Mouse (Mus musculus) forebrain, embryonic 13.5 days (tissue): ENCODE data around the gene Olfr539. TPM values are rescaled to one million over a fixed set of nuclear protein-coding genes. Genes with fewer than 3 reads are reported as not detected.
"Not testable (repeated sequence)": the region's sequence is repeated elsewhere in the genome, so short reads cannot be mapped to it uniquely, and the experiment has no call there.

Experiments used
- ATAC-seq: fragments of 200-750 bp; cut with Nextera tagmentation; 2 replicates; pipeline ENCODE4 v1.8.0; 2017
- H3K27ac ChIP-seq: fragments of 300-500 bp; sonication (generic); 2 replicates; pipeline ENCODE4 v1.5.1; 2015; ENCODE audit warnings: inconsistent platforms, mild to moderate bottlenecking, moderate library complexity
- H3K27me3 ChIP-seq: fragments of 300-500 bp; sonication (generic); 2 replicates; pipeline ENCODE4 v1.6.1; 2015; ENCODE audit warnings: mild to moderate bottlenecking, inconsistent platforms
- H3K36me3 ChIP-seq: fragments of 300-500 bp; sonication (generic); 2 replicates; pipeline ENCODE4 v1.6.1; 2015; ENCODE audit warnings: mild to moderate bottlenecking, inconsistent platforms; ENCODE audit not compliant: poor library complexity, severe bottlenecking
- H3K4me1 ChIP-seq: fragments of 300-500 bp; sonication (generic); 2 replicates; pipeline ENCODE4 v1.6.1; 2015; ENCODE audit warnings: inconsistent platforms
- H3K4me2 ChIP-seq: fragments of 300-500 bp; sonication (generic); 2 replicates; pipeline ENCODE4 v1.6.1; 2015; ENCODE audit warnings: inconsistent platforms, mild to moderate bottlenecking, moderate library complexity
- H3K4me3 ChIP-seq: fragments of 300-500 bp; sonication (generic); 2 replicates; pipeline ENCODE4 v1.5.1; 2015; ENCODE audit warnings: mild to moderate bottlenecking, inconsistent platforms
- H3K9ac ChIP-seq: fragments of 300-500 bp; sonication (generic); 2 replicates; pipeline ENCODE4 v1.6.1; 2015; ENCODE audit warnings: mild to moderate bottlenecking, inconsistent platforms
- H3K9me3 ChIP-seq: fragments of 300-500 bp; sonication (generic); replicated peaks from 2 replicates; pipeline ENCODE4 v1.6.1; 2016; ENCODE audit warnings: inconsistent platforms
- WGBS: fragments of 180-500 bp; shearing (Covaris S2); methylation state at CpG from one replicate; pipeline ENCODE4 v1.1.7; 2015; 5-methylcytosine and 5-hydroxymethylcytosine counted together
- polyA plus RNA-seq: library from polyadenylated mRNA; unstranded; fragments of >200 nt; fragmentation: Nextera tagmentation; extraction: Ambion mirVana; gene quantifications from 2 replicates; pipeline ENCODE4 v1.2.1, GENCODE M21; 2015

Olfr539 gene
- 0.01 TPM in 1 of 2 replicates, not detected in the other for polyA plus RNA-seq

DNA sequence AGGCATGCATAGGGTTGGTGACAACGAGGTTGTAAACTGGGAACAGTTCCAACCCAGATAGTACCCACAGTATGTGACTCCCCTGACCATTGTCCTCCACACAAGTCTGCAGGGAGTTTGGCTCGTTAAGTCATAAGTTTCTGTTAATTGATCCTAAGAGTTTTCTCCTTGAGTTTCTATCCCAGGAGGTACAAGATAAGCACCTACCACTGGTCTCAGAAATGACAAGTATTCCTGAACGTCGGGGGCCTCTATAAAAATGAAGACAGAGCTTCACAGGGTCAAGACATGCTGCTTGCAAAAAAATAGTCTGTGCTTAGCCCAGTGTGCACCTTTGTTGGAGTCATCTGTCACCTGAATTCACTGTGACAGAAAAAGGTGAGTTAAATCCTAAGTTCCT lies at the start of gene Olfr539:
TSS of gene Olfr539 (plus strand) at position 301 of the 400 bp plus-strand sequence.
- 66% methylated on average over 4 of the region's 4 CpGs for WGBS
- Histone ChIP-seq H3K9ac (no peak within 1 kb of the TSS), H3K36me3 (no peaks in the 10 kb centered on the region), H3K4me1 (no peaks in the 10 kb centered on the region), H3K4me2 (no peak within 1 kb of the TSS), H3K4me3 (no peak within 1 kb of the TSS), H3K27ac (no peak within 1 kb of the TSS), H3K9me3 (no peaks in the 10 kb centered on the region), H3K27me3 (no peaks in the 10 kb centered on the region)
- ATAC-seq, result no peak

DNA sequence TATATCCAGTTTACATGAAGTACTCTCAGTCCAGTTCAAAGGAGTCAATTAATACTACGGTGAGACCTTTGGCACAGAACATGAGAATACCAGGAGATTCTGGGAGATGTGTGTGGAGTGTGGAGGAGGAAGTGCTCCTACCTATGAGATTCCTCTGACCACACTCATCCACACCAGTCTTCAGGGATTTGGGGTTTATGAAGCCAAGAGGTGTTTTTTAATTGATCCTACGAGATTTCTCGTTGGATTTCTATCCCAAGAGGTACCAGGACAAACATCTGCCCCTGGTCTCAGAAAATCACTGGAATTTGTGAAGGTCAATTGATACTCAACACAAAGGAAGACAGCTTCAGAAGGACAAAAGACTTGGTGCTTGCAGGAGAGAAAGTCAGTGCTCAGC lies 31.1 kb upstream of the Olfr539 start, which contains the start of gene Olfr61:
TSS of gene Olfr61 (plus strand) at position 301 of the 400 bp plus-strand sequence.
- not testable (repeated sequence) for H3K27me3 ChIP-seq, H3K27ac ChIP-seq, ATAC-seq, H3K9me3 ChIP-seq, H3K36me3 ChIP-seq, H3K4me2 ChIP-seq, H3K9ac ChIP-seq, H3K4me1 ChIP-seq, H3K4me3 ChIP-seq
- 84% methylated on average over 3 of the region's 3 CpGs for WGBS

DNA sequence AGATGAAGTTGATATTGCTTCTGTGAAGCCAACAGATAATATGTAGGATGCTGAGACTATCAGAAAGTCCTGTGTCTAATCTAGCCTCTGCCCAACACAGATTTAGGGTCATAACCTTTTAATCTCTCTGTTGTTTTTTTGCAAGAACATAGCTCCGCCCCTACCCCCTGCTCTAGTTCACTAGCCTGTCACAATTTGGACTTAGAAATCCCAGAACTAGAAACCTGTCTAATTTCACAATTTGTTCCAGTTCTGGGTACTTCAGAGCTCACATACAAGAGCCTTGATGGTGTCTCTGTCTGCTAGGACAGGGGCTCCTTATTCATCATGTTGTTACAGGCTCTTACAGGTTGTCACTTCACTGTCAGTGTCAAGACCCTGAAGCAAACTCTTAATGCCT lies 29.2 kb upstream of the Olfr539 start:
- no peak for ATAC-seq
- Histone ChIP-seq H3K9me3 (no peaks in the 10 kb centered on the region), H3K9ac (no peak overlapping the region), H3K4me1 (no peaks in the 10 kb centered on the region), H3K36me3 (no peaks in the 10 kb centered on the region), H3K27me3 (no peaks in the 10 kb centered on the region), H3K4me3 (no peak overlapping the region), H3K4me2 (no peak overlapping the region), H3K27ac (no peak overlapping the region)
- 63% methylated on average over 1 of the region's 1 CpGs for WGBS

DNA sequence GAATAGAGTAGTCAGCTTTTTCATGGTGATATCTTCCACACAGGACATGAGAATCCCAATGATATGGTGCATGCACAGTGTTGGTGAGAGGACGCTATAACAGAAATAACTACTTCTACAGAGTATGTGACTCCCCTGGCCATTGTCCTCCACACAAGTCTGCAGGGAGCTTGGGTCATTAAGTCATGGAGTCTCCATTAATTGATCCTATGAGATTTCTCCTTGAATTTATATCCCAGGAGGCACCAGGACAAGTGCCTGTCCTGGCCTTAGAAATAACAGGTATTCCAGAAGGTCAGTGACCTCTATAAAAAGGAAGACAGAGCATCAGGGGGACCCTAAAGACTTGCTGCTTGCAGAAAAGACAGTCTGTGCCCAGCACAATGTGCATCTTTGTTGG lies 13.6 kb upstream of the Olfr539 start, which contains the start of gene Olfr53:
TSS of gene Olfr53 (plus strand) at position 301 of the 400 bp plus-strand sequence.
- H3K4me2 ChIP-seq, result no peak within 1 kb of the TSS
- no peak for ATAC-seq
- no peak within 1 kb of the TSS for H3K4me3 ChIP-seq
- no peaks in the 10 kb centered on the region for H3K4me1 ChIP-seq
- H3K27me3 ChIP-seq, result no peaks in the 10 kb centered on the region
- H3K27ac ChIP-seq, result no peak within 1 kb of the TSS
- H3K9me3 ChIP-seq, result no peaks in the 10 kb centered on the region
- H3K9ac ChIP-seq, result no peak within 1 kb of the TSS
- H3K36me3 ChIP-seq, result no peaks in the 10 kb centered on the region
- 83% methylated on average over 1 of the region's 1 CpGs for WGBS

DNA sequence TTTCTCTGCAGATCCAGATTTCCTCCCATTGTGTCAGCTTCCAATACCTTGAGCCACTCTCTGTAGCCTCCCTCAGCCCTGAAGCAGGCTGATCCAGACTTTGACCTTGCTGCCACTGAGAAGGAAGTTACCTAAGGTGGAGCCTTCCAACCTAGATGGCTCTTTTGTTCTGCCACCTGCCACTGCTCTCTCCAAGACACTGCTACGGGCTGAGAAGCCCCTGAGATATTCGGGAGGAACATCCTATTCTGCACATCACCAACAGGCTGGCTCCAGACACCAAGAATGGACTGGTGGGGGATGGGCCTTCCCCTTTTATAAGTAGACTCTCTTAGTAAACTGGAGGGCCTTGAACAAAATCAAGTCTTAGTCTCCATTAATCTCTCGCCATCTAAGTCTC lies 11.0 kb downstream of the Olfr539 start:
- H3K9ac ChIP-seq, H3K27ac ChIP-seq, H3K4me1 ChIP-seq, H3K9me3 ChIP-seq, H3K4me2 ChIP-seq, ATAC-seq, H3K36me3 ChIP-seq, H3K4me3 ChIP-seq, H3K27me3 ChIP-seq: not testable (repeated sequence)
- 84% methylated on average over 3 of the region's 3 CpGs for WGBS

DNA sequence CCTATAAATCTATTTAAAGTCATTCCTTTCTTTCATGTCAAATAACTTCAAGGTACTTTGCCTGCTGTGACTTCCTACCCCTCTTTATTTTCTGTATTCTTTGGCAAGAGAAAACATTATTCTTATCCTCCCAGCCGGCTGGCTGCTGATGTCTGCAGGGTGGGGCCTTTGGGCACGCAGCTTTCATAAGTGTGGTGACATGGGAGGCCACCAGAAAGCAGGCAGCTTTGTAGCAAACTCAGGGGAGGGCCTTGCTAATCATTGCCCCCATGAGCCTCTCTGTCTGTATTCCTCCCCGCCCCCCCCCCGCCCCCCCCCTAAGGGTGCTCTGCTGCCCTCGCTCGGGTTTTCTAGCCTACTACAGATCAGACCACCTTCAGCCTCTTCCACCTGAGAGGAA lies 16.1 kb downstream of the Olfr539 start:
- WGBS, result 2% methylated on average over 6 of the region's 6 CpGs
- ATAC-seq, result no peak
- Histone ChIP-seq H3K4me1 (no peaks in the 10 kb centered on the region), H3K27me3 (no peaks in the 10 kb centered on the region), H3K9ac (no peak overlapping the region), H3K9me3 (peaks cover 10% of the 10 kb centered on the region), H3K4me3 (no peak overlapping the region), H3K4me2 (peak overlapping the region; percentile 28), H3K36me3 (no peaks in the 10 kb centered on the region), H3K27ac (no peak overlapping the region)

DNA sequence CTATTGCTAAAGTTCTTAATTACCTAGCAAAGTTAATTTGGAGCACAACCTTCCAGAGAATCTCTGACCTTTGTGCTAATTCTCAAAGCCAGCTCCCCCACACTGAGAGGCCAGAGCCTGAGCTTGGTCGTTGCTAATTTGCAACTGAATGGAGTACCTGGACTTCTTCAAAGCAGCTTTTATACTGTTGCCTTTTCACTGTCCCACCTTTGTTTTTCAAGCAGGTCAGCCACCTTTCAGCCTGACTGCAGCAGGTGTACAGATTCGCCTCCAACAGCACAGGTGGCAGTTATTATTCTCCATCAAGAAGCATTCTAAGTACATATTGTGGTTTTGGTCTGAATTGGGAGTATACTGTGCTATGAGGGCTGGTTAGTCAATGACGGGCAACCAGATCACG lies 19.9 kb downstream of the Olfr539 start:
- H3K4me2 ChIP-seq, H3K36me3 ChIP-seq, H3K27me3 ChIP-seq, ATAC-seq, H3K27ac ChIP-seq, H3K4me3 ChIP-seq, H3K9ac ChIP-seq, H3K9me3 ChIP-seq, H3K4me1 ChIP-seq: not testable (repeated sequence)
- WGBS, result 65% methylated on average over 4 of the region's 4 CpGs

DNA sequence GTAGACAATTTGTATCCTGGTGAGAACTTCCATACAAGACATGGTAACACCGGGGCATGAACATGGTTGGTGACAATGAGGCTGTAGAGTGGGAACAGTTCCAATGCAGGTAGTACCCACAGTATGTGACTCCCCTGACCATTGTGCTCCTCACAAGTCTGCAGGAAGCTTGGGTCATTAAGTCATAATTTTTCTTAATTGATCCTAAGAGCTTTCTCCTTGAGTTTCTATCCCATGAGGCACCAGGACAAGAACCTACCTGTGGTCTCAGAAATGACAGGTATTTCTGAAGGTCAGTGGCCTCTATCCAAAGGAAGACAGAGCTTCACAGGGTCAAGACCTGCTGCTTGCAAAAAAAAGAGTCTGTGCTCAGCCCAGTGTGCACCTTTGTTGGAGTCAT lies 21.9 kb downstream of the Olfr539 start, which contains the start of gene Olfr45:
TSS of gene Olfr45 (plus strand) at position 301 of the 400 bp plus-strand sequence.
- H3K4me3 ChIP-seq, result no peak within 1 kb of the TSS
- no peak within 1 kb of the TSS for H3K9ac ChIP-seq
- WGBS, result 100% methylated on average over 1 of the region's 1 CpGs
- no peak within 1 kb of the TSS for H3K27ac ChIP-seq
- peaks cover 10% of the 10 kb centered on the region for H3K9me3 ChIP-seq
- no peaks in the 10 kb centered on the region for H3K27me3 ChIP-seq
- no peaks in the 10 kb centered on the region for H3K4me1 ChIP-seq
- no peak within 1 kb of the TSS for H3K4me2 ChIP-seq
- H3K36me3 ChIP-seq, result no peaks in the 10 kb centered on the region
- no peak for ATAC-seq

DNA sequence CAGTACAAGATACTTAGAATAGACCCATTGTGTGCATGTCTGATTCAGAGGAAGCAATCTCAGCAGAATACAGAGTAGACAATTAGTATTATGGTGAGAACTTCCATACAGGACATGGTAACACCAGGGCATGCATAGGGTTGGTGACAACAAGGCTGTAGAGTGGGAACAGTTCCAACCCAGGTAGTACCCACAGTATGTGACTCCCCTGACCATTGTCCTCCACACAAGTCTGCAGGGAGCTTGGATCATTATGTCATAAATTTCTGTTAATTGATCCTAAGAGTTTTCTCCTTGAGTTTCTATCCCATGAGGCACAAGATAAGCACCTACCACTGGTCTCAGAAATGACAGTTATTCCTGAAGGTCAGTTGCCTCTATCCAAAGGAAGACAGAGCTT lies 37.2 kb downstream of the Olfr539 start, which contains the start of gene Olfr541:
TSS of gene Olfr541 (plus strand) at position 301 of the 400 bp plus-strand sequence.
- no peaks in the 10 kb centered on the region for H3K27me3 ChIP-seq
- H3K27ac ChIP-seq, result no peak within 1 kb of the TSS
- no peak within 1 kb of the TSS for H3K4me2 ChIP-seq
- no peak within 1 kb of the TSS for H3K4me3 ChIP-seq
- no peaks in the 10 kb centered on the region for H3K4me1 ChIP-seq
- no peak for ATAC-seq
- no peaks in the 10 kb centered on the region for H3K9me3 ChIP-seq
- H3K9ac ChIP-seq, result no peak within 1 kb of the TSS
- H3K36me3 ChIP-seq, result no peaks in the 10 kb centered on the region

DNA sequence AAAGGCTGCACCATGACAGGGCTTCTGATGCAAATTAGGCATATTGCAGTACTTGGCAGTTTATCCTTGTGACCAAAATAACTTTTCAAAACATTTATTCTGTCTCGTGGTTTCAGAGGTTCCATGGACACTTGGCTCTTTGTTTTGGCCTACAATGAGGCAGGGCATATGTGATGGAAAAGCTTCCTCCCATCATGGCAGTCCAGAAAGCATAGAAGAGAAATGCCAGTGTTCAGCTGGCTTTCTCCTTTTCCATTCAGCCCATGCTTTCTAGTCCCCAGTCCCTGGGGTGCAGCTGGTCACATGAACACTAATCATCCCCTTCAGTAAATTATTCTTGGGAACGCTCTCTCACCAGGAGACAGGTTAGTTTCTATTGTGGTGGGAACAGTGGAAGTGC lies 46.6 kb downstream of the Olfr539 start:
- H3K36me3 ChIP-seq, result no peaks in the 10 kb centered on the region
- WGBS, result 19% methylated on average over 2 of the region's 2 CpGs
- no peaks in the 10 kb centered on the region for H3K27me3 ChIP-seq
- H3K27ac ChIP-seq, result no peak overlapping the region
- no peak overlapping the region for H3K9ac ChIP-seq
- H3K9me3 ChIP-seq, result no peaks in the 10 kb centered on the region
- H3K4me2 ChIP-seq, result no peak overlapping the region
- peaks cover 11% of the 10 kb centered on the region; the same call in 1 of the 2 replicates for H3K4me1 ChIP-seq
- peak; percentile 30; the same call in 1 of the 2 replicates for ATAC-seq
- H3K4me3 ChIP-seq, result no peak overlapping the region

DNA sequence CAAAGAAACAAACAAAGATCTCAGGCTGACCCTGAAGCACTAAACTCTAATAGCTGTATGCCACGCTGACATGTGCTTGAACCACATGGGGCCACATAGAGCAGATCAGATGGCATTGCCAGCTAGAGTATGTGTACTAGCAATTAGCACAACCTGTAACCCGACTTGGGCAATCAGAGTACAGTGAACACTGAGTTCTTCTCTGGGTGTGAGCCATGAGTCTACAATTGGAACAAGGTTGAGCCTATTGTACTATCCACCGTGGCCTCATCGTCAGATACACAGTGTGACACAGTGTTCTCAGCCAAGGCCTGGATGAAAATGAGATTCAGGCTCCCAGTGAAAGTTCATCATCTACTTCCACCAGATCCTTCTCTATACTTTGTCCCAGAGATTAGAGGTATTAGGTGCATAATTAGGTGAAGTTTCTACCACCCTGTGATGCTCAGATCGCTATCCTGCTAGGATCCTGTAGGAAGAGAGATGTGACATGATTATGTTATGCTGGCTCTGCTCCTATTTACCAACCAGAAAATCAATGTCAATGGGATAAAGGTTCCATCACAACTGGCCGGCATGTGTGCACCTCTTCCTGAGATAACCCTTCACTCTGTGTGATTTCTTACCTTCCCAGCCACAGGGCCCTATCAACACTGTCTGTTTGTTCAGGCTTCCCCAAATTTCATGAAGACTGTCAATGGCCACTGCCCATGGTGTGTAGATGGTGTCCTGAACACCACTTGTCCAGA lies 48.0 kb downstream of the Olfr539 start:
- ATAC-seq, result no peak
- Histone ChIP-seq H3K9me3 (no peaks in the 10 kb centered on the region), H3K36me3 (no peaks in the 10 kb centered on the region), H3K27ac (no peak overlapping the region), H3K9ac (no peak overlapping the region), H3K4me2 (no peak overlapping the region), H3K27me3 (no peaks in the 10 kb centered on the region), H3K4me3 (no peak overlapping the region), H3K4me1 (peaks cover 11% of the 10 kb centered on the region; the same call in 1 of the 2 replicates)
- 82% methylated on average over 6 of the region's 6 CpGs for WGBS

DNA sequence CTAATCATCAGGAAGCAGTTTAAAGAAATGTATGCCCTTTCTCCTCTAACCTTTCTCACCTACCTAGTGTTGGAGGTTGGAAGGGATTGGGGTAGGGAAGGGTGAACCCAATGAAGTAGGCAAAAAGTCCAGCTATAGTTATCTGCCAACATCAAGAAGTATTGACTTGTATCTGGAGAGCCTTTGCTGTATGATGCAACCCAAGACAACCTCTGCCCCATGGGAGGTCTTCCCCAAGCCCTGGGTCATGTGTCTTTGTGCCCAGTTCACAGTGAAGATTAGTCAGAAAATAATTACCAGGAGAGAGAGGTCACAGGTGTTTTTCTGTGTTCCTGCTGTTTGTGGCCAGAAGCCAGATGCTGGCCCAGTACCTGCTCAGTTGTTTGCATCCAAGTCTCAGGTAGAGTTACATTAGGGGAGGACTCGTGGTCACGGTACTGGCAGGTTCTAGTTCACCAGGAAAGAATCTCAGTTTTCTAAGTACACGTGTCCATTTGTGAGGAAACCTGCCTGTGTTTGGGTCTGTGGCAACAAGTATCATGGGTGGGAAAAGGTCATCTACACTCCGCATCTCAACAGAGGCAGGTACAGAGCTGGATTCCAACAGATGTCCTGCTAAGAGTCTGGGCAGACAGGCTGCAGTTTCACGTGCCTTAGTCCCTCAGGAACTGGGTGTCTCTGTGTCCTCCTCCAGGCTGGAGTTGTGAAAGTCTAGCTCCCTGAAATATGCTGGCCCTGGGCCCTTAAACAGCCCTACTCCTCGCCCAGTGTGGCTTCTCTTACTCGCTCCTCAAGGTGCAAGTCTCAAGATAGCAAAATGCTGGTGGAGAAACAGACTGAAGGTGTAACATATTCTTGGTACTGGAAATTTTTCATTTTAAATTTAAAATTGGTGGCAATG lies 57.7 kb downstream of the Olfr539 start:
- 86% methylated on average over 7 of the region's 7 CpGs for WGBS

More for the DNA sequence above, 57.7 kb downstream of the Olfr539 start:
- Histone ChIP-seq H3K9ac (no peak overlapping the region), H3K9me3 (no peaks in the 10 kb centered on the region), H3K4me1 (no peaks in the 10 kb centered on the region), H3K27ac (no peak overlapping the region), H3K36me3 (no peaks in the 10 kb centered on the region), H3K4me2 (no peak overlapping the region), H3K27me3 (no peaks in the 10 kb centered on the region), H3K4me3 (no peak overlapping the region)
- ATAC-seq, result no peak
